Mouse (Mus musculus): ENCODE results near the gene Adamts10.

DNA sequence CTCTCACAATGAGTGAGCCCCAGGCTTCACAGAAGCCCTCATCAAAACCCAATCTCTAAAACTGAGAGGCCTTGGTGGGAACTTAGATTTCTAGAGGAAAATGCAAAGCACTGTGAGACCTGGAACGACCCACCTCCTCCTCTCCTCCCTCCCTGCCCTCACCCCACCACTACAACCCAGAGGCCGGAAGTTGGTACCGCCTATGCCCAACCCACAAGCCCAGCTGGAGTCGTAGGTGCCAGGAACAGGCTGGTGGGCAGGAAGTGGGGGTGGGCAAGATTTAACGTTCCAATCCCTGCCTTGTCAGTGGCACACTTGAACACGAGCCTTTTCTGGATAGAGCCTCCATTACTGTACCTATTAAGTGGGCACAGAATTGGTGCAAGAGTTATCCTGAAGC lies 40.0 kb upstream of the Adamts10 start:
- TF ChIP-seq CTCF (IDR thresholded peaks at IDR 0.05; ENCODE audit: low read depth) (no peak), EP300 (IDR thresholded peaks at IDR 0.05; ENCODE audit: low read depth) (no peak)
